Mouse (Mus musculus) ES-Bruce4 (cell line): ENCODE measurements around the gene Vmn2r11. TPM values are rescaled to one million over a fixed set of nuclear protein-coding genes. Genes with fewer than 3 reads are reported as not detected.
"Not testable (repeated sequence)": the region's sequence is repeated elsewhere in the genome, so short reads cannot be mapped to it uniquely, and the experiment has no call there.

Source experiments
- H3K27ac ChIP-seq: 2 replicates; pipeline ENCODE4 v1.5.1; 2012; ENCODE audit warnings: low read length, inconsistent platforms; ENCODE audit not compliant: insufficient read depth
- H3K27me3 ChIP-seq: 2 replicates; pipeline ENCODE4 v1.6.1; 2012; ENCODE audit warnings: mild to moderate bottlenecking, low read length, inconsistent platforms; ENCODE audit not compliant: control insufficient read depth, poor library complexity, insufficient read depth, severe bottlenecking
- H3K36me3 ChIP-seq: 2 replicates; pipeline ENCODE4 v1.6.1; 2012; ENCODE audit warnings: inconsistent platforms, mild to moderate bottlenecking, low read length, moderate library complexity; ENCODE audit not compliant: control insufficient read depth, poor library complexity, insufficient read depth, severe bottlenecking
- H3K4me1 ChIP-seq: one replicate; pipeline ENCODE4 v1.8.1; 2011; ENCODE audit warnings: low read length; ENCODE audit not compliant: control insufficient read depth, insufficient read depth
- H3K4me3 ChIP-seq: 2 replicates; pipeline ENCODE4 v1.5.1; 2011; ENCODE audit warnings: low read depth, mild to moderate bottlenecking, low read length
- H3K9ac ChIP-seq: 2 replicates; pipeline ENCODE4 v1.6.1; 2012; ENCODE audit warnings: low read depth, mild to moderate bottlenecking, inconsistent platforms; ENCODE audit not compliant: poor library complexity, severe bottlenecking
- H3K9me3 ChIP-seq: replicated peaks from 2 replicates; pipeline ENCODE4 v1.6.1; 2012; ENCODE audit warnings: mild to moderate bottlenecking, low read length, inconsistent platforms; ENCODE audit not compliant: control insufficient read depth, poor library complexity, insufficient read depth, severe bottlenecking
- CTCF ChIP-seq: IDR thresholded peaks from one replicate; pipeline ENCODE4 v1.8.1; 2011; ENCODE audit warnings: low read depth, low read length
- EP300 ChIP-seq: IDR thresholded peaks from 2 replicates; pipeline ENCODE4 v1.6.1; 2011; ENCODE audit warnings: low read depth, low read length; ENCODE audit not compliant: insufficient read depth
- POLR2A ChIP-seq: IDR thresholded peaks from one replicate; pipeline ENCODE4 v1.8.1; 2011; ENCODE audit warnings: low read length; ENCODE audit not compliant: insufficient read depth
- polyA plus RNA-seq: library from polyadenylated mRNA; stranded (reverse); fragments of >200 nt; gene quantifications from 2 replicates; pipeline ENCODE4 v1.2.4, GENCODE M21; 2011; ENCODE audit warnings: low read depth; ENCODE audit not compliant: missing spikeins, insufficient read depth, insufficient read length

Vmn2r11 gene
- polyA plus RNA-seq: not detected in 2 replicates

DNA sequence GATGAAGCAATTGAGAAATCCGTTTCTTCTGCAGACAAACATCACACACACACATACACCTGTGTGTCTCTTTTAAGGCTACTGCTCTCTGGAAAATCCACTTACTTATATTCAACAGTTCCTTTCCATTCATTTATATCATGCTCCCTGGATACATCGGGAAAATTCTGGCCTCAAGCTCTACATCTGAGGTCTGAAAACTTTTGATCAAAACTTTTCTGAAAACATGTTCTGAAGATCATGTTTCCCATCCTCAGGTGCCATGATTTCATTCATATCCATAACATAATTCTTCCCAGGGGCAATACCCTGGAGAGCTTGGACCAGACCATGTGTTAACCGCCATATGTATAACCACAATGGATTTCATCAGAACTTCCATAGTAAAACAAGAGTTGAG, at the start of gene Vmn2r11:
Gene Vmn2r11 (minus strand): TSS at position 101 of the 400 bp plus-strand sequence.
- not testable (repeated sequence) for H3K36me3 ChIP-seq, H3K9ac ChIP-seq, H3K4me1 ChIP-seq, H3K27me3 ChIP-seq, H3K9me3 ChIP-seq, H3K4me3 ChIP-seq, H3K27ac ChIP-seq

DNA sequence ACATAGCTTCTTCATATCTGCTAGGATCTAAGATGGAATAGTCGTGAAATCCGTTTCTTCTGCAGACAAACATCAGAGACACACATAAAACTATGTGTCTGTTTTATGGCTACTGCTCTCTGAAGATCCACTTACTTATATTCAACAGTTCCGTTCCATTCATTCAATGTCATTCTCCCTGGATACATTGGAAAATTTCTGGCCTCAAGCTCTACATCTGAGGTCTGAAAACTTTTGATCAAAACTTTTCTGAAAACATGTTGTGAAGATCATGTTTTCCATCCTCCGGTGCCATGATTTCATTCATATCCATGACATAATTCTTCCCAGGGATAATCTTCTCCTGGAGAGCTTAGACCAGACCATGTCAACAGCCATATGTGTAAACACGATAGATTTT, 38.5 kb upstream of the Vmn2r11 start, which contains the start of gene Vmn2r12:
Gene Vmn2r12 (minus strand): TSS at position 101 of the 400 bp plus-strand sequence.
- H3K4me3 ChIP-seq, H3K9me3 ChIP-seq, H3K4me1 ChIP-seq, H3K36me3 ChIP-seq, H3K9ac ChIP-seq, H3K27me3 ChIP-seq, H3K27ac ChIP-seq: not testable (repeated sequence)

DNA sequence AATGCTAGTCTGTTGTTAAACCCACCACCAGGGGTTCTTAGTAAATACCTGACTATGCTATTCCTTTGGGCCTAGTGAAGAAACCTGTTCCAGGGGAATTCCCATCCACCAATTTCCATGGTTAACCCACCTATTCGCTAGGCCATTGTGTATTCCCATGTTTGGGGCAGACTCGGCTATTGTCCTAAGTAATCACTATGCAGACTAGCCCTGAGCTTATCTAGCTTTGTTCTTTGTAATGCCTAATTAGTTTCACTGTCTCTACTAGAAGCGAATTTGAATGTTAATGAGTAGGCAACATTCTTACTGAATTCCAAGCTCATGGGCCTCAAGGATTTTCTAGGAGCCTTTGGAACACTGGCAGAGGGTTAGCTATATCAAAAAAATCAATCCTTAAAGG, 37.1 kb upstream of the Vmn2r11 start:
- H3K27me3 ChIP-seq, H3K36me3 ChIP-seq, H3K9ac ChIP-seq, H3K4me3 ChIP-seq, H3K9me3 ChIP-seq, H3K27ac ChIP-seq, H3K4me1 ChIP-seq: not testable (repeated sequence)

DNA sequence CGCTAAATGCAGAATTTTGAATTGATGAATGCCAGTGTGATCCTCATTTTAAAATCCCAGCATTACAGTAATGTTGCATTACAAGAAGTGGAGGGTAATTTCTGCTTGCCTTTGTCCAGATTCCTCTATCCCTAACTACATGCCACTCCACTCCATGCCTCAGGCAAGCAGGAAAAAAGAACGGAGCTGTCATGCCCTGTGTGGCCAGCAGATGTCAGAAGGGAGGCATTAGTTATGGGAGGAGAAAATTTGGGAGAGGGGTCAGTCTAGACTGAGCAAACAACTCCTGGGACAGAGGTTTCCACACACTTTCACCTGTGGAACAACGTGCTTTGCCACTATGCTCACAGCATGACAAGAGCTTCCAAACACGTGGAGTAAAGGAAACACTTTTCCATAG, 12.6 kb upstream of the Vmn2r11 start:
- H3K9me3 ChIP-seq, H3K4me1 ChIP-seq, H3K36me3 ChIP-seq, H3K4me3 ChIP-seq, H3K9ac ChIP-seq, H3K27ac ChIP-seq, H3K27me3 ChIP-seq: not testable (repeated sequence)
- TF ChIP-seq CTCF: peak; percentile 33

DNA sequence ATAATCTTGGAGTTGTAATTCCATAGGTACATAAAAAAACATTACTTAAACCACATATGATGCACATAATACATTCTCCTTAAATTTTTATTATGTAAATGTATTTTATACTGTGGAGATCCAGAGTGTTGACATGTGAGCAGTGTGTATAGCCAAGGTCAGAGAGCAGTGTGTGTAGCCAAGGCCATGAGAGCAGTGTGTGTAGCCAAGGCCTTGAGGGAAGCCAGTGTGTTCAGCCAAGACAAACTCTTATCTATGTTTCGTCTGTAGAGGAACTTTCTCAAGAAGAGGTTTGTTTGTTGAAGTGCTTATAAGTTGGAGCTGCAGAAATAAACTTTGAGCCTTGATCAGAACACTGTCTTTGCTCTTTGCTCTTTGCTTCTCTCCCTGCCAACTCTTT, 4.1 kb downstream of the Vmn2r11 start:
- no peak overlapping the region for H3K27ac ChIP-seq
- H3K27me3 ChIP-seq: no peaks in the 10 kb centered on the region
- no peaks in the 10 kb centered on the region; the same call in 1 of the 2 replicates for H3K9me3 ChIP-seq
- H3K4me1 ChIP-seq: no peaks in the 10 kb centered on the region
- no peak overlapping the region for H3K4me3 ChIP-seq
- H3K9ac ChIP-seq: no peak overlapping the region
- no peaks in the 10 kb centered on the region for H3K36me3 ChIP-seq
- TF ChIP-seq POLR2A (no peak), CTCF (no peak), EP300 (no peak)

DNA sequence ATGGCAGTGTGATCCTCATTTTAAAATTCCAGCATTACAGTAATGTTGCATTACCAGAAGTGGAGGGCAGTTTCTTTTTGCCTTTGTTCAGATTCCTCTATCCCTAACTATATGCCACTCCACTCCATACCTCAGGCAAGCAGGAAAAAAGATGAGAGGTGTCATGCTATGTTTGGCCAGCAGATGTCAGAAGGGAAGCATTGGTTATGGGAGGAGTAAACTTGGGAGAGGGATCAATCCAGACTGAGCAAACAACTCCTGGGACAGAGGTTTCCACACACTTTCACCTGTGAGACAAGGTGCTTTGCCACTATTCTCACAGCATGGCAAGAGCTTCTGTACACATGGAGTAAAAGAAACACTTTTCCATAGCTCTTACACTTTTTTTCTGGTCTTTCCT, 26.8 kb downstream of the Vmn2r11 start:
- H3K9me3 ChIP-seq: no peaks in the 10 kb centered on the region
- TF ChIP-seq CTCF (no peak), EP300 (no peak), POLR2A (no peak)

DNA sequence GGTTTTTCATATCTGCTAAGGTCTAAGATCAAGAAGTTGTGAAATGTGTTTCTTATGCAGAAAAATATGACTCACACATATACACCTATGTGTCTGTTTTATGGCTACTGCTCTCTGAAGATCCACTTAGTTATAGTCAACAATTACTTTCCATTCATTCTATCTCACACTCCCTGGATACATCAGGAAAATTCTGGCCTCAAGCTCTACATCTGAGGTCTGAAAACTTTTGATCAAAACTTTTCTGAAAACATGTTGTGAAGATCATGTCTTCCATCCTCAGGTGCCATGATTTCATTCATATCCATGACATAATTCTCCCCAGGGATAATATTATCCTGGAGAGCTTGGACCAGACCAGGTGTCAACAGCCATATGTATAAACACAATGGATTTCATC, 52.9 kb downstream of the Vmn2r11 start, which contains the start of gene Vmn2r10:
Gene Vmn2r10 (minus strand): TSS at position 101 of the 400 bp plus-strand sequence.
- not testable (repeated sequence) for H3K9ac ChIP-seq, H3K4me1 ChIP-seq, H3K36me3 ChIP-seq, H3K4me3 ChIP-seq, H3K9me3 ChIP-seq, H3K27ac ChIP-seq, H3K27me3 ChIP-seq

More for the DNA sequence above, 26.8 kb downstream of the Vmn2r11 start:
- H3K27me3 ChIP-seq: no peaks in the 10 kb centered on the region
- no peak overlapping the region for H3K27ac ChIP-seq
- no peaks in the 10 kb centered on the region for H3K4me1 ChIP-seq
- H3K36me3 ChIP-seq: no peaks in the 10 kb centered on the region
- H3K9ac ChIP-seq: no peak overlapping the region
- no peak overlapping the region for H3K4me3 ChIP-seq

Other genes starting within 250 kb of the Vmn2r11 start
- not detected in 2 replicates for gene Vmn2r9, start 207.0 kb downstream of the Vmn2r11 start, polyA plus RNA-seq
- 1.1 and 1.2 TPM in 2 replicates for gene Vmn2r10, start 53.0 kb downstream of the Vmn2r11 start, polyA plus RNA-seq
- gene Vmn2r12, start 38.4 kb upstream of the Vmn2r11 start, polyA plus RNA-seq: not detected in 2 replicates
- gene Vmn2r13, start 132.6 kb upstream of the Vmn2r11 start, polyA plus RNA-seq: not detected in 2 replicates
- gene Vmn2r14, start 165.1 kb upstream of the Vmn2r11 start, polyA plus RNA-seq: not detected in 2 replicates
- gene Vmn2r15, start 238.1 kb upstream of the Vmn2r11 start, polyA plus RNA-seq: not detected in 2 replicates